Mouse (Mus musculus): ENCODE results near the gene Dpp4.
A peak's percentile ranks its signal among the peaks of the same experiment; 100 is the strongest.

The Dpp4 gene

GRCm38 (mm10) chr2:62360872-62361271 is 51.2 kb downstream of the Dpp4 start:
- DNase-seq (ENCODE audit: low spot score in 2 of 2) = no peak

GRCm38 (mm10) chr2:62357259-62357658 is 54.8 kb downstream of the Dpp4 start:
- DNase-seq (ENCODE audit: low spot score in 2 of 2) = no peak

DNA sequence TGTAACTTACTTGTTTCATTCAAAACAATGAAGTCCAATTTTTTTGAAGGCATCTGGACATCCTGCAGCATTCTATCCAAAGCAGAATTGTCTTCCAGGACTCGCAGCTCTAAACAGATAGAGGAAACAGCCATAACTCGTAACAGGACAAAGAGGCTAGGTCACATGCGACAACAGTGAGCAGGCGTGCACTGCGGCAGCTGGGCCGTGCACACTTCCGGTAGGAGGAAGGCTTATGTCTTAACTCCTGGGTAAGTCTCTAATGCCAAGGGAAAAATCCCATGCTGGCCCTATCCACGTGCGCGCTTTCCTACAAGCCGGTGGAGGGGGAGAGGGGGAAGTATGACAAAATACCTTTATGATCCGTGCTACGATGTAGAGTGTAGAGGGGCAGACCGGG is 55.4 kb downstream of the Dpp4 start:
- no peak for DNase-seq (ENCODE audit: low spot score in 2 of 2)

GRCm38 (mm10) chr2:62355766-62356165 is 56.3 kb downstream of the Dpp4 start:
- DNase-seq (ENCODE audit: low spot score in 2 of 2) = no peak

DNA sequence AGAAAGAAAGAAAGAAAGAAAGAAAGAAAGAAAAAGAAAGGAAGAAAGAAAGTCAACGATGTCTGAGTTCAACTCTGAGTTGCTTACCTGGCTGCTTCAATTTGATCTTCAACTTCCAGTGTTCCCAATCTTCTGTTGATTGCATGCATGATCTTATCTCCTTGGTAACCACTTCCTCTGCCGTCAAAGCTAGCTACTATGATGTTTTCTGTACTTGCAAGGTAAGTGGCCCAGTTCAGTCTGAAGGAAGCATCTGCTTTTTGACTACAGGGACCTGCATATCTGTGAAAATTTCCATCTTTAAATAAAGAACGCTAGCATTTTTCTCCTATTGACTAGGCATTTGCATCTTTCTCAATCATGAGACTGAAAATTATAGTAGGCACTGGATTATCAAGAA is 60.0 kb downstream of the Dpp4 start:
- no peak for DNase-seq (ENCODE audit: low spot score in 2 of 2)

- DNase-seq (ENCODE audit: low spot score in 2 of 2) = no peak
Measured at GRCm38 (mm10) chr2:62347762-62348161, 64.3 kb downstream of the Dpp4 start.

DNA sequence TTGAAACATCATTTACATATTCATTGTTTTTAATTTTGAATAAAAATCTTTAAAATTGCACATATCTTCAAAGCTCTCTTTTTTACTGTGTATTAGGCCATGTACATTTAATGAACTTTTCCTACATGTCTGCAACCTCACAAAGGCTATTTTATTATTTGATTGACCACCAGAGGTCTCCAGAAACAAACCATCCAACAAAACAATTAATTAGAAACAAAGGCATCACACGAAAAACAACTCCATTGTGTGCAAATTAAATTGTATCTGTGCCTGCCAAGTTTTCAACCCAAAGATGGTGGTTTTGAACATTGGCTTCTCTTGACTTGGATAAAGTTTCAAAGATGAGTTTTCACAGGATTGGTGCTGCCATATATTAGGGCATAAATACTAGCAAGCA is 65.3 kb downstream of the Dpp4 start:
- no peak for DNase-seq (ENCODE audit: low spot score in 2 of 2)

DNA sequence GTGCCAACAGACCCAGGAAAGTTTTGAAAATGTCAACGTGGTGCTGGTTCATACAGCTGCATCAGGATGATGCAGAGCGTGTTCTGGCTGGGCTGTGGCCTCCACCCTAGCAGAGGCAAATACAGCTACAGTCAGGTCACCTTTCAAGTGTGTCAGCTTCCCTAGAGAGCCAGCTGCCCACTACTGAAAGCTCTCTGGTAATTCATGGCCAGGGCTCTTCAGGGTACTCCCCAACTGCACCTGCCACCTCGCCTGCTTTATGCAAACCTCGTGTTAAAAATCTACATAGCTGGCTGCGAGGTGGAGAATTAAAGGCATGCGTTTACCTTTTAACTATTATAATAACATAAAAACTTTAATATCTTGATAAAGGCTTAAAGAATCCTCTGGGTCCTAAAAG is 67.7 kb downstream of the Dpp4 start:
- DNase-seq (ENCODE audit: low spot score in 2 of 2) = no peak

DNA sequence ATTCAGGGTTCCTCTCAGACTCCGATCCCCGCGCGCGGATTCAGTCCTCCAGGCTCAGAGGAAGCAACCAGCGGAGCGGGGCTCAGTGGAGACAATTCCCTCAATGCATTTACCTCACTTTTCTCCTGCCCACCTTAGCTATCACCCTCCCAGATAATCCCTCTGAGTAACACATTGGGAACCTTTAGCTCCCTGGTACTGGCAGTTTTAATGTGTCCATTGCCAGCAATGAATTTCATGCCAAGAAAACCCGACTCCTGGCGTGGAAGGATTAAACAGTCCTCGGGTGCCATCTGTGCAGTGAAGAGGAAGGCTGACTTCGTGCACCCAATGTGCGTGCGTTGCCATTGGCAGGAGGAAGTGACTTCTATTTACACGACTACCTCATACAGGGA is 70.3 kb downstream of the Dpp4 start:
- no peak for DNase-seq (ENCODE audit: low spot score in 2 of 2)

DNA sequence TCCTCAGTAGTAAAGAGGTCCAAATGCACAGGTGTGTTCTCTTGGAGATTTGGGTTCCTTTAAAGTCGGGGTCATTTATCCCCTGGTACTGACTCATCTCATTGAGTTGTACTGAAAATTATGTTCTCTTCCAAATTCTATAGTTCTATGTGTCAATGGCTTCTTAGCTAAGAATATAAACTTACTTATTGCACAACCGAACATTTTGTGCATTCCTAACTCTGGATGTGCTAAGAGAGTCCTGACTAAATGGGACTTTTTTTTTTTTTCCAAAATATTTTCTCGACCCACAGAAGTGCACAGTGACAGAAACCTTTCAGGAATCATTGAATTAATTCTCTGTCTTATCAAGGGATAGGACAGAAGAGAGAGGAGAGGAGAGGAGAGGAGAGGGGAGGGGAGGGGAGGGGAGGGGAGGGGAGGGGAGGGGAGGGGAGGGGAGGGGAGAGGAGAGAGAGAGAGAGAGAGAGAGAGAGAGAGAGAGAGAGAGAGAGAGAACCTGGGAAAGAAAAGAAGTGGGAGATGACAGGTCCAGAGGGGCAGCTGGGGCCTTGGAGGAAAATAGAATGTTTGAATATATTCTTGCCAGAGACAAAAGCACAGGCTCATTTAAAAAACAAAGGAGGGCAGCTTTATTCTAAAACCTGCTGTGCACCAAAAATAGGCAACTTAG is 70.8 kb downstream of the Dpp4 start:
- DNase-seq (ENCODE audit: low spot score in 2 of 2) = no peak

DNA sequence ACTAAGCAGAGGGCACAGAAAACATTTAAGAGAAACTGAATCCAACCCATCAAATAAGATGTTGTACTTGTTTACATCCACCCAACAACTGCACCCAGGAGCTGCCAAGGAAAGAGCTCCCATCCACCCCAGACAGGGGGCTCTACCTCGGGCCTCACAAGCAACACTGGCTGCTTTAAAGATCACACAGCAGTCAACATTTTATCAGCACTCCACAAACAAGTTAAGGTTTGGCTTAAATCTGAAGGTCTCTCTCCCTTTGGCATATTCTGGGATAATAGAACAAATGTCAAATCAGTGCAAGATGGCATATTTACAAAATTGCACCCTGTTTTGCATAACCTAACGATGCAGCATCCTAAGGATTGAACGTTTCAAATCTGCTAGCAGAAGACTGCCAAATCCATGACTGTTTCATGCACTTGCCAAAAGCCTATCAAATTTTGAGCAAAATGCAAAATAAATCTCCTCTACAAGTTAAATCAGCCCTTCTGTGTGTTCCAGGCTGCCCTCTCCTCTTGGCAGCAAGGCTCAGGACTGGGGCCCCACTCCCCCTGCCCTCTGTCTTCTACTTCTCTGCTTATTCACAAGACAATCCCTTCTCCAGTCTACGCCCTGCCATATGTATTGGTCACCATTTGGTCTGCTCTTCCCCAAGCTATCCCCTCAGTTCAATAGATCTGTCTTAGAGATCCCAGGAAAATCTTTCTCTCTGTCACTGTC is 72.6 kb downstream of the Dpp4 start:
- no peak for DNase-seq (ENCODE audit: low spot score in 2 of 2)

DNA sequence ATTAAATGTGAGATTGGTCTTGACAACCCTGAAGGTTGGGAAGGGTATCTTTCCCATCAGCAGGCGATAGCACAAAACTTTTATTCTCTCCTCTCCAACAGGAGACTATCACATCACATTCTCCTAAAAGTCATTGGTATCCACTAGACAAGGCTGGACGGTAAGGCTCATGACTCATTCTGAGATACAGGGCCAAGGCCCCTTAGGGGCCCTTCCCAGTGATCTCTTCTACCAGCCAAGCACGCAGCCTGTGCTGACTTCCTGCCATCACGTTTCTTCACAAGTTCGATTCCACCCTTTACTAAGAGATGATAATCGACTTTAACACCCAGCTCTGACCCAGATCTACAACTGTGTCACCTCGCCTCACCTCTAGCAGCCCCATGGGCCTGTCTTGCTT is 74.9 kb downstream of the Dpp4 start:
- DNase-seq (ENCODE audit: low spot score in 2 of 2) = no peak

- DNase-seq (ENCODE audit: low spot score in 2 of 2) = no peak
Measured at GRCm38 (mm10) chr2:62334397-62335243, 77.4 kb downstream of the Dpp4 start.

- DNase-seq (ENCODE audit: low spot score in 2 of 2) = no peak
Measured at GRCm38 (mm10) chr2:62332465-62332864, 79.6 kb downstream of the Dpp4 start.

- DNase-seq (ENCODE audit: low spot score in 2 of 2) = no peak
Measured at GRCm38 (mm10) chr2:62331913-62332312, 80.1 kb downstream of the Dpp4 start.

DNA sequence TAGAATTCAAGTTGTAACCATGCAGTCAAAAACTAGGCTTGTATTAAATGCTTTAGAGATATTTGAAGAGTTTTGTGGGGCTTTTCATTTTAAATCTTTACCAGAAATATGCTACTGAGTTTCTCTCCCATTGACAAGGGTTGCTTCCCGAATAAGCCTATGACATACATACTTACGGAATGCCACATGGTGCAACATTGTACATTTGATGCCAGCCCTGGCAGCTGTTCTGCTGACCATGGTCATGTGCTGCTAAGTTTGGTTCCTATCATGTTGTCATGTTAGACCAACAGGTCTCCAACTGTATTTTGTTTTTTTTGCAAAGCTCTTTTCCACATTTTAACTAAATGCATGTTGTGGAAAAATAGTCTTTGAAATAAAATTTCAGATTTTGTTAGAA is 86.6 kb downstream of the Dpp4 start:
- DNase-seq (ENCODE audit: low spot score in 2 of 2) = peak; percentile 16 to 53

DNA sequence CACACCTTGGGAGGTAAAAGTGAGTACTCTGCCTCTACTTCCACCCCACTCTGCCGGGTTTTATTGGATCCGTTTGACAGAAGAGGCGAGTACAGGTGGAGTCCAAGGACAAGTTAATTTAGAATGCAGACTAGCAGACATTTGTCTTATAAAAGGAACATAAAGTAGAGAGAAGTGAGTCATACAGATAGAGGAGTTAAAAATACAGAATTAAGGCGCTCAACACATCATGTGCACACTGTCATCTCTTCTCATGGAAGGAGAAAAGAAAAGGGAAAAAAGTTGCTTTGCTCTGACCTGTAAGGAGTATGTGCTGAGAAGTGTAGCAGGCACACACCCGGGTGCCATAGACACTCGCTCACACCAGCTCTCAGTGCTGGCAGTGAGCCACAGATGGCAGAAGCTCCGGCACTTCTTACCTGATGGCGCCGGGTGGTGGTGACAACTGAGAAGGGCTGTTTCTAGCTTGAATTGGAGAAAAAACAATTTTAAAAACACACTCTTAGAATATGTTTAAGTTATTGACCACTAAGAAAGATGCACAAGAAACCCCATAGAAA is 88.9 kb downstream of the Dpp4 start:
- DNase-seq (ENCODE audit: low spot score in 2 of 2) = no peak

- DNase-seq (ENCODE audit: low spot score in 2 of 2) = no peak
Measured at GRCm38 (mm10) chr2:62319489-62319888, 92.5 kb downstream of the Dpp4 start.

DNA sequence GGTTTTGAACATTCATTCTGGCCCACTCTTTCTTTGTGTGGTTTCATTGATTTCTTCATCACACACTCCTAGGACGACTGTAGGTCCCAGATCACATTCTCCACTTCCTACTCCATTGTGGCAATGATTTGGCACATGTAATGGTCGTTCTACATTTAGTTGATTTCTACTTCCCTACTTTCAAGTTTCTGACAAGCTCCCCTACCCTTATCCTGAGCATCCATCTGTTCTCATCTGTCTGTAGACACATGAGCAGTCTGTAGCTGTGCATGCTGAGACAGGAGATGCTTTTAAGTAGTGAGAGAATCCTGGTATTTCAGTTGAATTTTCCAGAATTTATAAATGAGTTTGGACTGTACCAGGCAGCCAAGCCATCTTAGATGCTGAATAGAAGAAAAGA is 95.1 kb downstream of the Dpp4 start:
- no peak for DNase-seq (ENCODE audit: low spot score in 2 of 2)

- no peak for DNase-seq (ENCODE audit: low spot score in 2 of 2)
Measured at GRCm38 (mm10) chr2:62307477-62307876, 104.6 kb downstream of the Dpp4 start.

GRCm38 (mm10) chr2:62306978-62307377 is 105.1 kb downstream of the Dpp4 start:
- no peak for DNase-seq (ENCODE audit: low spot score in 2 of 2)

DNA sequence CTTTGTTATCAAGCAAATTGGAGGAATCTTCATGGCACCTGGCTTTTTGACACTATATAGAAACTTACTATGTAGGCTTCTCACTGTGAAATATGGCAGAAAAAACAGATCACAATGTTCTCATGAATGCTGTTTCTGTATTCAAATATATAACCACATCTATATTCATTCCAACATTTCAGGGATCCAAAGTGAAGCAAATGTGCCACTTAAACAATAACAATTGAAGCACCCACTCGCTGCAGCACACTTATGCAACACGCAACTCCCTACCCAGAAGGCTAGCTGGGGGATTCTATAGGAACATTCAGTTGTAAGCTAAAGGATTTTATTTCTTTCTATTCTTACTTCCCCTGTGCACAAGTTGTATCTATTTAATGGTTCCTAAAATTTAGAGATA is 110.3 kb downstream of the Dpp4 start:
- no peak for DNase-seq (ENCODE audit: low spot score in 2 of 2)
